Mouse (Mus musculus) kidney, adult 2 months (tissue): ENCODE data around the gene Gm7995.
"Not testable (repeated sequence)": the region's sequence is repeated elsewhere in the genome, so short reads cannot be mapped to it uniquely, and the experiment has no call there.

Experiments
- CTCF ChIP-seq: fragments of 200-500 bp; conservative IDR thresholded peaks from 2 replicates; pipeline ENCODE4 v1.5.1; 2011; ENCODE audit warnings: low read depth, mild to moderate bottlenecking, control low read depth, low read length, moderate library complexity, mixed read lengths; ENCODE audit not compliant: insufficient read depth, insufficient read length
- POLR2A ChIP-seq: fragments of 200-500 bp; IDR thresholded peaks from one replicate; pipeline ENCODE4 v1.6.1; 2011; ENCODE audit warnings: low read depth, low read length, control low read depth

DNA sequence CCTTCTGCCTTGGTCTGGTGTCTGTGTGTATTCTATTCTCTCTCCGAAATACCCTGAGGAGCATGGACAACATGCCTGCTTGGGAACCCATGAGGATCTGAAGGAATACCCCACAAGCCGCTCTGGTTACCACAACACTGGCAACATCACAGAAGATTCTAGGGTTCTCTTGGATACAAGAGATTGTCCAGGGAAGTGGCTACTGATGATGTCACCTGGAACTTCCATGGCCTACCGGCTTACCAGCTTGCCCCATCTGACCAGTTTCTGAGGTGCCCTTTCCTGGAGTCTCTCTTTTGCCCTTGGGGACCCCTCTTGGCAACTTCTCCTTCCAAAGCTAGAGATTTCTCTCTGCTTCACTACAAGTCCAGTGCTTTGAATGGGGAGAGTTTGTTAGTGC is 12.8 kb upstream of the Gm7995 start, which contains the start of gene Gm9611:
- not testable (repeated sequence) for TF ChIP-seq POLR2A, CTCF
